Mouse (Mus musculus) large intestine, adult 2 months (tissue): ENCODE data around the gene Zfp341. TPM values are rescaled to one million over a fixed set of nuclear protein-coding genes. Genes with fewer than 3 reads are reported as not detected.

Experiments used
- DNase-seq: peaks from one replicate; pipeline ENCODE4 v3.0.0-alpha.2; 2012; ENCODE audit warnings: low read depth, low spot score
- WGBS: fragments of 180-500 bp; shearing (Covaris S2); methylation state at CpG from one replicate; pipeline ENCODE4 v1.1.7; 2018; 5-methylcytosine and 5-hydroxymethylcytosine counted together
- polyA plus RNA-seq: library from polyadenylated mRNA; depleted of rRNA; stranded (reverse); fragments of >200 nt; gene quantifications from 2 replicates; pipeline ENCODE4 v1.2.3, GENCODE M21; 2012

Zfp341 gene
- polyA plus RNA-seq, 1 experiment, result 3.2 TPM

DNA sequence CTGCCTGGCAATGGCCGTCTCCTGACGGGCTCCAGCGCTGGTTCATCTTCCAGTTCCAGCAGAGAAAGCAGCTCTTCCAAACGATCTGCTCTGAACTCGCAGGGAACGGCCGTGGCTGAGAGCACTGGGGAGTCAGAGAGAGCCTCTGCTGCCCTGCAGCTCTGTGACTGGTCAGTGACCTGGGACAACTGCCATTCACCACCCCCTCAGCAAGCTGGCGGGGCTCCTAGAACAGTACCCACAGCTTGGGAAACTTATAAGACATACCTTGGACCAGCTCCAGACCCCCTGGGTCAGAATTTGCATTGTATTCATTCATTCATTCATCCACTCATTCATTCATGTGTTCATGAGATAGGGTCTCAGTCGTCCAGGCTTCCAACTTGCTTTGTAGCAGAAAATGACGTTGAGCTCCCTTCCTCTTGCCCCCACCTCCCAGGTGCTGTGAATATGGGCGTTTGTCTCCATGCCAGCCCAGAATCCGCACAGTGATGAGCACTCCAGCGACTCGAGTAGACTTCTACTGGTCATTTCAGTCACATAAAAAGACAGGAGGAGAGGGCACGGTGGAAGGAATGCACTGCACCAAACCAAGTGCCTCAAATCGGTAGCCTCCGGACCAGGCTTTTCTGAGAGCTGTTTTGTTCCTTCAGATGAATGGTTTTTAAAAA, 28.0 kb upstream of the Zfp341 start:
- DNase-seq, result no peak
- WGBS, result 59% methylated on average over 17 of the region's 17 CpGs

DNA sequence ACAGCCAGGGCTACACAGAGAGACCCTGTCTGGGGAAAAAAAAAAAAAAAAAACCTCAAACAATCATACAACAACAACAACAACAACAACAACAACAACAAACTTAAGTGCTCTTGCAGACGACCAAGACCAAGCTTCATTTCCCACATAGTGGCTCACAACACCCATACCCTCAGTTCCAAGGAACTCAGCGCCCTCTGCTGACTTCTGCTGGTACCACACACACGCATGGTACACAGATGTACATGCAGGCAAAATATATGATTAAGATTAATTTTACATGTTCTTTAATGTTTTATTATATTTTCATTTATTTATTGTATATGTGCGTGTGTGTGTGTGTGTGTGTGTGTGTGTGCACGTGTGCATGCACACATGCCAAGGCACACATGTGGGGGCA, 26.7 kb upstream of the Zfp341 start:
- DNase-seq, result no peak
- WGBS, result 81% methylated on average over 5 of the region's 5 CpGs

DNA sequence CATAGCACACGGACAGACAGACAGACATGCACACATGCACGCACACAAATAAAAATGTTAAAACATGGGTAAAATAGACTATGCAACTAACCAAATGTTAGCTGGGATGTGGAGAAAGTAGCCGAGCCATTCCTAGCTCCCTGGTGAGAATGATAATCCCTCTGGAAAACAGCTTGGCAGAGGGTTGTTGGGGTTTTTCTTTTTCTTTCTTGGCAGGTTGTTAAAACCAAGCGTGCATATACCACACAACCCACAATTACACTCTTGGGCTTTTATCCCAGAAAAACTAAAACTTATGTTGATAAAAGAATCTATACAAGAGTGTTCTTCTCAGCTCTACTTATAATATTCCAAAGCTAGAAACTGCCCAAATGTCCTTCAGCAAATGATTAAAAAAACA, 24.0 kb upstream of the Zfp341 start:
- no peak for DNase-seq
- WGBS, result 90% methylated on average over 4 of the region's 4 CpGs

DNA sequence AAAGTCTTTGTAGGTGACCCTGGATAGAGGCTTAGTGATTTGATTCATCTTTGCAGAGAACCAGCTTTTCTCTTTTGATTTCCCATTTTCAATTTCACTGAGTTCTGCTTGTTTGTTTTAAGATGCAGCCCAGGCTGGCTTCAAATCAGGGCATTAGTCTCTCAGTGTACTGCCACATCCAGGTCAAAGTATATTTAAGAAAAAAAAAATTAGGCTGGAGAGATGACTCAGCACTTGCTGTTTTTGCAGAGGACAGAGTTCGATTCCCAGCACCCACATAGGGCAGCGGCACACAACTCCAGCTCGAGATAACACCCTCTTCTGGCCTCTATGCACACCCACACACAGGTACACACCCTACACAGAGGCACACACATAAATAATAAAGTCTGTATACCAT, 21.9 kb upstream of the Zfp341 start:
- WGBS, result 71% methylated on average over 3 of the region's 3 CpGs
- no peak for DNase-seq

DNA sequence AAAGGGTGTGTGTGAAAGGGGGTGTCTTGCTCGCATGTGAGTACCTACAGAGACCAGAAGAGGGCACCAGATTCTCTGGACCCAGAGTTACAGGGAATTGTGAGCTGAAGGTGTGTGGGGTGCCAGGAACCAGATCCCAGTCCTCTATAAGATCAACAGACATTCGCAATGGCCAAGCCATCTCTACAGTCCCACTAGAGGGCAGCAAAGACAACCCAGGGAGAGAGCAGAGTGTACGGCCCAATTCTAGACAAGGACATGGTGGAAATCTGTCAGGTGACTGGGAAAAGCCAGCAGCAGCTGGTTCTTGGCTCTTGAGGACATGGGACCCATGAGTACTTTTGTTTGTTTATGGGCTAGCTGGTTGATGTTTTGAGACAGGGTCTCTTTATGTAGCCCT, 20.1 kb upstream of the Zfp341 start:
- DNase-seq, result peak; percentile 39
- 70% methylated on average over 3 of the region's 3 CpGs for WGBS

DNA sequence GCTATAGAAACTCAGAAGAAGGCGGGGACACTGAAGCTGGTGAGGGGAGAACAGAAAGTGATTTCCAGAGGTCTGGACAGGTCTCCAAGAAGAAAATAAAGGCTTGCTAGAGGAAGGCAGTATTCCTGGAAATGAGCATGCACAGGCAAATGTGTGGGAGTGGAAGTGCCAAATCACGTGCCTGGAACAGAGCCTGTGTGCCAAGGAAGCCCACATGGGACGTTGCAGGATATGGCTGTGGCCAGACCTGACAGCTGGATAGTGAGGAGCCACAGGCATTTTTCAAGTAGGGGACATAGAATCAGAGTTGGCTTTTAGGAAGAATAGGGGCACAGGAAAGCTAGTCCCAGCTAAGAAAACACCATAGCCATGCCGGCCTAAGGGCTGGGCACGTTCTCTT, 17.3 kb upstream of the Zfp341 start:
- 89% methylated on average over 5 of the region's 5 CpGs for WGBS
- DNase-seq, result no peak

DNA sequence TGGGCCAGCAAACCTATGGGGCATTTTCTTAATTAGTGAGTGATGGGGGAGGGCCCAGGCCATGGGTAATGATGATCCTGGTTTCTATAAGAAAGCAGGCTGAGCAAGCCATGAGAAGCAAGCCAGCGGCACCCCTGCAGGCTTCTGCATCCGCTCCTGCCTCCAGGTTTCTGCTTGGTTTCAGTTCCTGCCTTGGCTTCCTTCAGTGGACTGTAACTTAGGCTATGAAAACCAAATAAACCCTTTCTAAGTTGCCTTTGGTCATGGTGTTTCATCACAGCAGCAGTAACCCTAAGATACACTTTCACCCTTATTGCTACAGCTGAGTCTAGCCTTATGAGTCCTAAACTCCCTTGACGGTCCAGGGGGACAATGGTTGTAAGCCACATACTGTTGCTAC, 15.7 kb upstream of the Zfp341 start:
- no peak for DNase-seq
- WGBS, result 88% methylated on average over 3 of the region's 3 CpGs

DNA sequence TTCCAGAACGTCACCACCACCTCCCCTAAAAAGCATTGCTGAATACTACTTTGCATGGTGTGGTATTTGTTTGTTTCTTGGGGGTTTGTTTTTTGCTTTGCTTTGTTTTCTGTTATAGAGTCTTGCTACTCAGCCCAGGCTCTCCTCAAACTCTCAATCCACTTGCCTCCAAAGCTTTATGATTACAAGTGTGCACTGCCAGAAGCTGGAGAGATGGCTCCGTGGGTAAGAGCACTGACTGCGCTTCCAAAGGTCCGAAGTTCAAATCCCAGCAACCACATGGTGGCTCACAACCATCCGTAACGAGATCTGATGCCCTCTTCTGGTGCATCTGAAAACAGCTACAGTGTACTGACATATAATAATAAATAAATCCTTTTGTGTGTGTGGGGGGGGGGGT, 12.5 kb upstream of the Zfp341 start:
- no peak for DNase-seq
- 69% methylated on average over 6 of the region's 6 CpGs for WGBS

DNA sequence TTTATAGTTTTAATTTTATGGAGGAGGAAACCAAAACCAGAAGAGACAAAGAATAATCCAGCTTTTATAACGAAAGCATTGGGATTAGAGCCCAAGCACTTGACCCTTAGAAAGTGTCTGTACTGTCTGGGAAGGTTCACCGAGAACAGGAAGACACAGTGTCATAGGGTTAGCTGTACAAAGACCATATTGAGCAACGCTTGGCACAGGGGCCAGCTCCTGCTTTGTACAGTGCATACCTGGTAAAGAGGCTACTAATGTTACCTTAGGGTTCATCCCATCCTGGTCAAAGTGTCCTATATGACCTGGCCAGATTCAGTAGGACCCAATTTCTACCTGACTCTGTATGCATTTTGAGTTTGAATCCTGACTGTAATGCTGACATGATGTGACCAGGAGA, 11.8 kb upstream of the Zfp341 start:
- DNase-seq, result no peak
- 50% methylated on average over 3 of the region's 3 CpGs for WGBS

DNA sequence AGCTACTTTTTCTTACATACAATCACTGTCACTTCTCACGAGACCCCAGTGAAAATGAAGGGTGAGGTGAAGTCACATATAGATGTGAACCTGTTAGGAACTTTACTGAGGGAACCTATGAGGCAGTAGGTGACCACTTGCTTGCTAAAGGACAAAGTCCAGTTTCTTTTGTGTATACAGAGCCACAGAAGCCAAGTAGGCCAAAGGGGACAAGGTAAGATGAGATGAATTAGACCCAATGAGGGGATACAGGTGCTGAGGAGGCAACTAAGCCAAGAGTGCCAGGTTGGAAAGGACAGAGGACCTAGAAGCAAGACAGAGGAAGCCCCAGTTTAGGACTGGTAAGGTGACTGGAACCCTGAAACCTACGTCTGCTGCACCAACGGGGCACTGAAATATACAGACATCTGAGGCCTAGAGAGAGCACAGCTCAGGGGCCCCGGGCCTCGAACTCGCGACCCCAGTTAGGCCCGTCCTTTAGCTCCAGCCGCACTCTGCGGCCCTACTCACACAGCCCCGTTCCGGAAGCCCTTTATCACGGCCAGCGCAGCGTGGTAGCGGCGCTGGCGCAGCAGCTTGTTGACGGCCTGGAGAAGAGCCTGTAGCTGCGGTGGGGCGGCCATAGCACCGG, 10.0 kb upstream of the Zfp341 start:
- DNase-seq, result peak; percentile 37
- 3% methylated on average over 22 of the region's 22 CpGs for WGBS

DNA sequence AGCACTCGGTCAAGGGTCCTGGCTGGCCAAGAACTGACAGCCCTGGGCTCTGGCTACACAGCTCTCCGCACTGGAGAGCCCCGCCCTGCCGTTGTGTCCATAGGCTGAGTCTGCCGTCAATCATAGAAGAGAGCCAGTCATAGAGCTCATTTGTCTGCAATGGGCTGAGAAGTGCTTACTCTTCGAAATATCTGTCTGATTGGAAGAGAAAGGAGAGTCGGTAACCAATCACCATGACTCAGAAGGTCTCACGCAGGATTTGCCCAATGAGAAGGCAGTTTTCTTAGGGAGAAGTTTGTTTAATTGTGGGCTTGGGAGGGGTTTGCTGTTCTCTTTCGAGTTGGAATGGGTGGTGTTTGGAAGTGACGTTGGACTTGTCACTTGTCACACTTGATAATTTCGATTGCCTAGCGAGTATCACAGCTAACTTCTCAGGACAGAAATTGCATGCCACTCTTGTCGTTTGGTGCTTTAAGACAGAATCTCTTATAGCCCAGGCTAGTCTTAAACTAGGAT, 9.4 kb upstream of the Zfp341 start, which contains the start of gene Pxmp4:
Gene Pxmp4 (minus strand): TSS at position 71 of the 516 bp plus-strand sequence.
- peak; percentile 100 for DNase-seq
- WGBS, result under 1% methylated on average over 13 of the region's 13 CpGs

DNA sequence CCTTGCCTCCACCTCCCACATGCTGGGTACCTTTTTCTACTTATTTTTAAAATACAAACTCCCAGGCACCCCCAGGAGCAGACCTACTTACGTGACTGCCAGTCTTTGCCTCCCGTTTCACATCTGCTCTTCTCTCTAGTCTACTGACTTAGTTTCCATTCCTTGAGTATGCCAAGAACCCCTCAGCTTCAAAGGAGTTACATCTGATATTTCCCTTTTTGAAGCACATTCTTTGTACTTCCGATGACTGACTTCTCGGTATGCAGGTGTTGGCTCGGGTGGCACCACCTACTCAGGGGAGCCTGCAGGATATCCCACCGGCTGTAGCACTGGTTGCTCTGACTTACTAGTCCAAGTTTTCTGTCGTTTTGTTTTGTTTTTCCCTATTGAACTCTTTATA, 8.9 kb upstream of the Zfp341 start:
- no peak for DNase-seq
- WGBS, result 12% methylated on average over 7 of the region's 7 CpGs

DNA sequence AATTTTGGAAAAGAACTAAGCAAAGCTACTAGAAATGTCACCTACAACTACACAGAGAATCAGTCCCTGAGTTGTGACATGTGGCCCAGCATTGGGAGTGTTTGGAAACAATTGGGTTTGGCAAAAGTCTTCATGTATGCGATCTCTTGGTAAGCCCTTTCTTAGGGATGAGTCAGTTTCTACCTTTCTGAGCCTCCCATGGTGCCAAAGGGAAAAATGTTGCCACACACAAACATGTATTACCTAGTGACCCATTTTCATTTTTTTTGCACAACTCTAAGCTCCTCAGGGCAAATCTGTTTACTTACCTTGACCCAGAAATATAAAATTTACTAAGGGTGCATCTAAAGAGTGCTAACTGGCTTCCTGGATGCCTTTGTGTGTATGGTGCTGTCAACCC, 6.1 kb upstream of the Zfp341 start:
- no peak for DNase-seq
- WGBS, result 71% methylated on average over 1 of the region's 1 CpGs

DNA sequence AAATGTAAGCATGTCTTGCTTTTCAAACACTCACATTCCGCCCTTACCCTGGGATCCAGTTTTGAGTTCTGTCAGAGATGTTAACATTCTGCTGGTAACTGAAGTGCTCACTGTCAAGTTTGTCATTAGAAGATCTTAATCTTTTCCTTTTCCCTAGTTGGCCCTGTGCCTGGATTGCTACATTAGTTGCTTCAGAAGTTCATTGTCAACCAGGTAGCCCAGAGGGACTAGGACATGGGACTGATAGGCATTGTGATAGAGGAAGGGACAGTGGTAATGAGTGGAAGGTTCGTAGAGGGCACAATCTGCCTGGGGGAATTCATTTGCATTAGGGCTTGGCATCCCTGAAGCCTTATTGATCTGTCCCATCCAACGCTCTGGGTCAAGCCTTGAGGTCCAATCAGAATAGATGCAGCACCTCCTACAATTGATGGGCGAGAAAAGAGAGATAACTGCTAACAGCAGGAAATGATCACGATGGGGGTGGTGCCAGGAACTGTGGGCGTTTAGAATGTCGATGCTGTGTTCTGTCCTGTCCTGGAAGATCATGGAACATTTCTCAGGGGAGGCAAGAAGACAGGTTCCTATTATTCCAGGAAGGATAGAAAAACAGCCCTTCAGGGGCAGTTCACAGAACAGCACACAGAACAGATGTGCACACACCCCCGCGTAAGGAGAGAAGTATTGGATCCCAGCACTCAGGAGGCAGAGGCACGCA, 3.9 kb upstream of the Zfp341 start:
- no peak for DNase-seq
- 53% methylated on average over 10 of the region's 10 CpGs for WGBS

DNA sequence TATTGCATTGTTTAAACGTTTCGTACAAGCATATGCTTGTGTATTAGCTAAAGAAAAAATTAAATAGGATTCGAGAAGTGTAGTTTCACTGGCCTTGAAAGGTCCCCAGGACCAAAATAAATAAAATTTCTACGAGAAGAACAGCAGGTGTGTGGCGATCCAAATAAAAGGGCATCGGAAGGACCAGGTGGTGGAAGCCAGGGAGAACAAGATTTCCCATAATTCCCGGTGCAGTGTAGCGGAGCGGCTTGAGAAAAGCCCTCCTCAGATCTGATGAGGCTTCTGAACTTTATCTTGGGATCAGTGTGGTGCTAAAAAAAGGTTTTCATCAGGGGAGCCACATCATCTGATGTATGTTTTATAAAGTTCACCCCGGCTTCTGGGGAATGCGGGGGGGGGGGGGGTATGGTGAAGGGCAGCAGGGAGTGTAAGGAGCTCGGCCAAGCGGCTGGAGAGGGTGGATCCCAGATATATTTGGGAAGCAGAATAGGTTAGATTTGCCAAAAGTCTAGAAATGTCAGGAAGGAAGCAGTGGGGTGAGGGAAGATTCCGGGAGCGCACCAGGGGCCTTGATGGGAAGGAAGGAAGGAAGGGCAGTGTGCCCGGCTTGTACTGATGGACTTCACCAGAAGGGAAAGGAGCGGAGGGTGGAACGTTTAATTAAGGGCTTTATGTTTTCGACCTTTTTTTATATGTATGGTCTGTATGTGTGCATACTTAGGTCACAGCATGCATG, 1.9 kb downstream of the Zfp341 start:
- no peak for DNase-seq
- 66% methylated on average over 19 of the region's 19 CpGs for WGBS

DNA sequence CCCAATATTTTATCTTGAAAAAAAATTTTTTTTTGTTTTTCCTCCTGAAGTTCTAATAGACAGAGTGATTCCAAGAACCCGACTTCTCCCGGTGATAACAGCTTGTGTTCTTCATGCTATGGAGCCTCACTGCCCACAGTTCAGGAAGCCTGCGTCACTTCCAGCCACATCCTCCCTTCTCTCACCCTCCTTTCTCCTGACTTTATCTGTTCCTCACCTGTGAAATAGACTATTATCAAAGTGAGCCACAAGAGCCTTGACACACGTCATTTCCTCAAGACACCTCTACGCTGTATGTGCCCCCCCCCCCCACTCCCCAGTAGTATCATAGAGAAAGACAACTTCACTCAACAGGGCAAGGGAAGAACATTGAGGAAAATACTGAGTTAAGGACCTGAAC, 2.6 kb downstream of the Zfp341 start:
- WGBS, result 85% methylated on average over 5 of the region's 5 CpGs
- DNase-seq, result no peak

DNA sequence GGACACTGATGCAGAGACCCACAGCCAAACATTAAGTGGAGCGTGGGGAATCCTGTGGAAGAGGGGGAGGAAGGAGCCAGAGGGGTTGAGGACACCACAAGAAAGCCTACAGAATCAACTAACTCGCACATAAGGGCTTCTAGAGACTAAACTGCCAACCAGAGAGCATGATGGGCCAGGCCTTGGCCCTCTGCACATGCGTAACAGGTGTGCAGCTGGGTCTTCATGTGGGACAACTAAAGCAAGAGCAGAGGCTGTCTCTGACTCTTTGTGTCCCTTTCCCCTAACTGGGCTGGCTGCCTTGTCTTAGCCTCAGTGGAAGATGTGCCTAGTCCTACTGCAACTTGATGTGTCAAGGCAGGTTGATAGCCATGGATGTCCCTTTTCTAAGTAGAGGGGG, 4.0 kb downstream of the Zfp341 start:
- 92% methylated on average over 3 of the region's 3 CpGs for WGBS
- no peak for DNase-seq

DNA sequence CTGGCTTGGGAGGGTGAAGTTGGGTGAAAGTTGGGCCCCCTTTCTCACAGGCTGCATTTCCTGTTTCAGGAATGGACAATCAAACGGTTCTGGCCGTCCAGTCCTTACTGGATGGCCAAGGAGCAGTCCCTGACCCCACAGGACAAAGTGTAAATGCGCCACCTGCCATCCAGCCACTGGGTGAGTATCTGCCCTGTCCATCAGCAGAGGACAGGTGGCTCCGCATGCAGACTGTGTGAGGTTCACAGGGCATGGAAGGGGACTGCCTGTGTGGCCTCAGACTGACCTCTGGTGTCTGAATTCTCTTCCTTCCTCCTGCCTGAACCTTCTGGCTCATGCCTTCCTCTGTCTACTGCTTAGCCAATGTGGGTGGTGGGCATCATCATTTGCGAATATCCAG, 8.6 kb downstream of the Zfp341 start:
- 73% methylated on average over 5 of the region's 5 CpGs for WGBS
- no peak for DNase-seq

DNA sequence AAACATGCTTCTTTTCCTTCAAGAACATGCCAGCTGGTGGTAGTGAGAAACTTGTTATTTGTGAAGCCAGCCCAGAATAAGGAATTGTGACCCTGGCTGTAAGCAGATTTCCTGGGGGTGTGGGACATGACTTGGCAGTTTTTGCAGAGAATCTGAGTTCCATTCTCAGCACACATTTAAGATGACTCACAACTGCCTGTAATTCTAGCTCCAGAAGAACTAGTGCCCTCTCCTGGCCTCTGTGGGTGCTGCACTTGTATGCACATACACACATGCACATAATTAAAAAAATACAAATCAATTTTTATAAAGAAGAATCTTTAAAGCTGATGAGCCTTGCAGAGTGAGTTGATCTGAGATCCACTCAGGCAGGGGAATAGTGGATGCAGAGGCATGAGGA, 11.0 kb downstream of the Zfp341 start:
- DNase-seq, result no peak

DNA sequence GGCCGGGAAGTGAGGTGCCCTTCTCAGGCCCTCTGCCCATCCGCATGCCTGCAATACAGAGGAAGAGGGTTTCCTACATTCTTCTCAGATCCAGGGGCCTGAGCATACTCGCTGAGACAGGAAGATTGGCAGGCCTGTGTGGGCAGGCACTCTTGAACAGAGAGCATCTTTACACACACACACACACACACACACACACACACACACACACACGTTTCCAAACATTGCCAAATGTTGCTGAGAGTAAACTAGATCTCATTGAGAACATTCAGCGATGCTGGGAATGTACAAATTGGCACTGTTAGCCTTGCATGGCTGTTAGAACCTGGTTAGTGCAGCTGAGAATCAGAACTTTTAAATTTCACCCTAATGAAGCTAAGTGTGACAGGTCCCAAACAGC, 17.4 kb downstream of the Zfp341 start:
- WGBS, result 80% methylated on average over 5 of the region's 5 CpGs
- DNase-seq, result no peak
